Mouse (Mus musculus): ENCODE results near the gene Igsf3. TPM values are rescaled to one million over a fixed set of nuclear protein-coding genes. Genes with fewer than 3 reads are reported as not detected.

The Igsf3 gene
- polyA plus RNA-seq, 1 experiment from 2014 or later, result 36.2 TPM

DNA sequence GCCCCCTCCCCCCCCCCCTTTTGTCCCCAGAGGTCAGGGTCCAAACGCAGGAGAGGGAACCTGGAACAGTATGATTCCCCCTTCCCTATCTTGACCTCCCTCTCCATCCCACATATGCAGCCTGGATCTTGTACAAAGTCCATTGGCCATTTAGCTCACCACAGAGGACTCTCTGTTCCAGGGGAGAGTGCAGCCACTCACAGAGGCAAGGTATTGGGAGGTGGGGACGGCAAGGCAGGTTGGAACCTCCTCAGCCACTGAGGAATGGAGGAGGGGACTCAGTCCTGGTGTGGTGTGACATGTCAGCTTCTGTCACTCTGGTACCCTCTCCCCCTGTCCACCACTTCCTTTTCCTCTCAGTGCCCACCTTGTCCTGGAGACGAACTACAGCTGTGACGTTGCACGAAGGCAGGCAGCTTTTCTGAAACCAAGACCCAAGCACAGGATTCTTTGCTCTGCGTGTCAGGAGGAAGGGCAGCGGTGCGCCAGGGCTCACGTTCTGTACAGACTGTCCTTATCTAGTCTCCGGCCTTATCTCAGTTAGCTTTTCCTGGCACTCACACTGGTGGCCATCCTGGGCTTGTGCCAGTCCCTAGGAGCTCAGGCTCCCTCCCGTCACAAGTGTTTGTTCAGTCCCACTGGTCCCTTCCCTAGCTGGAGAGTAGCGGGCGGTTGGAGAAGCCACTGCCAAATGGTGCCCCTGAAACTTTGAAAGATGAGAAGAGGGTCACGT, 130.3 kb downstream of the Igsf3 start:
- H3K27me3 ChIP-seq (ENCODE audit: control insufficient read depth, insufficient read depth, low read length), result no peaks in the 10 kb centered on the region
- peak; percentile 89 for ATAC-seq (replicated peaks; ENCODE audit: extremely low read depth, insufficient read depth, low FRiP score)
- H3K4me3 ChIP-seq (ENCODE audit: low read length), result 0 out of 2 replicates have a peak overlapping the region, but pooled peaks have one; percentile 0
- H3K4me2 ChIP-seq (ENCODE audit: low read depth, low read length), result peak overlapping the region; percentile 36
- 14% methylated on average over 14 of the region's 14 CpGs for WGBS
- H3K9me3 ChIP-seq (replicated peaks; ENCODE audit: control insufficient read depth, low read length), result no peaks in the 10 kb centered on the region
- H3K36me3 ChIP-seq (ENCODE audit: control insufficient read depth, insufficient read depth), result no peaks in the 10 kb centered on the region
- H3K27ac ChIP-seq (ENCODE audit: low read length), result peak overlapping the region; percentile 90
- H3K4me1 ChIP-seq (ENCODE audit: control insufficient read depth, insufficient read depth, low read length), result peaks cover 26% of the 10 kb centered on the region
- peak overlapping the region; percentile 66 for H3K9ac ChIP-seq (ENCODE audit: low read length)

GRCm38 (mm10) chr3:101507766-101508165, 130.9 kb downstream of the Igsf3 start:
- no peaks in the 10 kb centered on the region for H3K36me3 ChIP-seq (ENCODE audit: control insufficient read depth, insufficient read depth)
- 37% methylated on average over 3 of the region's 3 CpGs for WGBS
- ATAC-seq (replicated peaks; ENCODE audit: extremely low read depth, insufficient read depth, low FRiP score), result peak; percentile 0; the same call in 1 of the 2 replicates
- H3K9ac ChIP-seq (ENCODE audit: low read length), result peak overlapping the region; percentile 57; the same call in 1 of the 2 replicates
- no peak overlapping the region for H3K4me3 ChIP-seq (ENCODE audit: low read length)
- H3K9me3 ChIP-seq (replicated peaks; ENCODE audit: control insufficient read depth, low read length), result no peaks in the 10 kb centered on the region
- H3K4me2 ChIP-seq (ENCODE audit: low read depth, low read length), result peak overlapping the region; percentile 36
- peaks cover 23% of the 10 kb centered on the region for H3K4me1 ChIP-seq (ENCODE audit: control insufficient read depth, insufficient read depth, low read length)
- no peaks in the 10 kb centered on the region for H3K27me3 ChIP-seq (ENCODE audit: control insufficient read depth, insufficient read depth, low read length)
- H3K27ac ChIP-seq (ENCODE audit: low read length), result peak overlapping the region; percentile 90

DNA sequence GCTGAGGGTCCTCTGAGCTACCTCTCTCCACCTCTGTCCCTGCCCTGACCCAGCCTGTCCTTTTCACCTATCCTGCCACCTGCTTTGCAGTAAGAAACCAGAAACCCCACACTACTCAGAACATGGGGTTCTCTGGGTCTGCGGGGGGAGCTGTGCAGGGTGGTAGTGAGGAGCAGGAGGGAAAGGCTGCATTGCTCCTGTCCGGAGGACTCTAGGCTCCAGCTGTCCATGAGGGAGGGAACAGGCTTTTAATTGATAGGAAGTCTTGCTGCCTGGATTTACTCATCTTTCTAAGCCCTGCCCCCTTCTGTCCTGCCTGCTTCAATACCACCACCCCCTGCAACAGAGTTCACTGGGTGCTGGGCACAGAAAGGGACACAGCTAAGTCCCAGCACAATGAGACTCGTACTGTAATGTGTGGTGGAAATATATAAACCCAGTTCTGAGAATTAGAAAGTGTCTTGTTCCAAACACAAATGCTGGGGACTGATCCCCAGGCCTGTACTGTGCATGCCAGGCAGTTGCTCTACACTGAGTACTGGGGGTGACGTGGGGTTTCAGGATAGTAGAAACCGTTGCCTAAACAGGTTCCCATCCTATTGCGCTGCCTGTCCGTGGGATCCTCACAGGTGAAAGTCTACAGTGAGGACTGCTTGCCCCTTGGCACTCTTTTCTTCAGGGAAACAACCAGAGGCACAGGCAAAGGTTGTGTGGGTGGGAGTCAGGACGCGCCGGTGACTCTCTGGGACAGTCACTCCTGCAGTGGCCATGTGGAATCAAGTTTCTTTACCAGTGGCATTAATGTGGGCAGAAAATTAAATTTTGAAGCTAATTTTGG, 133.0 kb downstream of the Igsf3 start:
- 89% methylated on average over 10 of the region's 10 CpGs for WGBS
- Histone ChIP-seq H3K27me3 (ENCODE audit: control insufficient read depth, insufficient read depth, low read length) (no peaks in the 10 kb centered on the region), H3K36me3 (ENCODE audit: control insufficient read depth, insufficient read depth) (no peaks in the 10 kb centered on the region), H3K4me3 (ENCODE audit: low read length) (no peak overlapping the region), H3K4me1 (ENCODE audit: control insufficient read depth, insufficient read depth, low read length) (peaks cover 25% of the 10 kb centered on the region), H3K27ac (ENCODE audit: low read length) (0 out of 2 replicates have a peak overlapping the region, but pooled peaks have one; percentile 5), H3K9me3 (replicated peaks; ENCODE audit: control insufficient read depth, low read length) (no peaks in the 10 kb centered on the region), H3K9ac (ENCODE audit: low read length) (no peak overlapping the region), H3K4me2 (ENCODE audit: low read depth, low read length) (no peak overlapping the region)
- no peak for ATAC-seq (replicated peaks; ENCODE audit: extremely low read depth, insufficient read depth, low FRiP score)

- H3K27me3 ChIP-seq (ENCODE audit: control insufficient read depth, insufficient read depth, low read length), result no peaks in the 10 kb centered on the region
- H3K36me3 ChIP-seq (ENCODE audit: control insufficient read depth, insufficient read depth), result no peaks in the 10 kb centered on the region
- no peak for ATAC-seq (replicated peaks; ENCODE audit: extremely low read depth, insufficient read depth, low FRiP score)
- H3K4me2 ChIP-seq (ENCODE audit: low read depth, low read length), result no peak overlapping the region
- peaks cover 25% of the 10 kb centered on the region for H3K4me1 ChIP-seq (ENCODE audit: control insufficient read depth, insufficient read depth, low read length)
- no peak overlapping the region for H3K27ac ChIP-seq (ENCODE audit: low read length)
- no peak overlapping the region for H3K4me3 ChIP-seq (ENCODE audit: low read length)
- no peaks in the 10 kb centered on the region for H3K9me3 ChIP-seq (replicated peaks; ENCODE audit: control insufficient read depth, low read length)
- no peak overlapping the region for H3K9ac ChIP-seq (ENCODE audit: low read length)
- 74% methylated on average over 5 of the region's 5 CpGs for WGBS
These were observed 133.7 kb downstream of the Igsf3 start for GRCm38 (mm10) chr3:101510632-101511031.

Other genes with a start within 250 kb of the Igsf3 start
- gene Cd2, start 89.1 kb upstream of the Igsf3 start, polyA plus RNA-seq (2015; fragmentation: Nextera tagmentation; extraction: Ambion mirVana), result 2.0 and 7.8 TPM in 2 replicates
- 328 and 335 TPM in 2 replicates for gene Atp1a1, start 227.6 kb downstream of the Igsf3 start, polyA plus RNA-seq (2015; fragmentation: Nextera tagmentation; extraction: Ambion mirVana)